8 mouse cellular contexts compared by ENCODE assay signal in the genomic region with DNA sequence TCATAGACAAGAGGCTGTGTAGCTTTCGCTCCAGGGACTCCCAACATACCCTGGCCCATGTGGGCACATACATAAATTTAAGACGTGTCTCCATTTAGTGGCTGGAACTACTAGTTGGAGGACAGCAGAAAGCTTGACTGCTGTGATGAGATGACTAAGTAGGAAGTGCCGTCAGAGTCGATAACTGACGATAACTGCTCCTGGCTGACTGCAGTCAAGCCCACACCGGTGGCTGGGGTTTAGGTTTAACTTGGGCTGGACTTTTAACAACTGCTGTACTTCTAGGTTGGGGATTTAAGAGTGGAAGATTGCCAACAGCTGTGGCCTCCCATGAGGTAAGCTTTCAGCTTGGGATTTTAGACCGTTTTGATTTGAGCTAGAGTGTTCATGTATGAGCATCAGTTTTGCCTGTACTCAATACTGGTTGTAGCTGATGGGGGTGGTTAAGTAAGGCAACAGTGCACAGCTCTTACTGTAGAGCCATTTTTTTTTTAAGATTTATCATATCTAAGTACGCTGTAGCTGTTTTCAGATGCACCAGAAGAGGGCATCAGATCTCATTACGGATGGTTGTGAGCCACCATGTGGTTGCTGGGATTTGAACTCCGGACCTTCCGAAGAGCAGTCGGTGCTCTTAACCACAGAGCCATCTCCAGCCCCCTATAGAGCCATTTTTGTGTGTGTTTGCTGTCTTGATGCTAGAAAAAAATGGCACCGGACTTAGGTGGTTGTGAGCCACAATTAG. TPM values are rescaled to one million over a fixed set of nuclear protein-coding genes. Genes with fewer than 3 reads are reported as not detected.
DNase-seq lines count a peak whose midpoint lies in the region; ATAC-seq and TF ChIP-seq lines count a peak whose summit lies in the region.

No protein-coding gene starts in this region.

- TF ChIP-seq EP300 in liver, postnatal 0 days (IDR thresholded peaks at IDR 0.05; ENCODE audit: low read depth) = no peak

- peak overlapping the region; percentile 99 for H3K27ac ChIP-seq in layer of hippocampus, adult 2 months
- peak overlapping the region; percentile 99 for H3K27ac ChIP-seq in forebrain, embryonic 10.5 days
- peak overlapping the region; percentile 92 for H3K27ac ChIP-seq in intestine, embryonic 15.5 days
- H3K27ac ChIP-seq in liver, postnatal 0 days (ENCODE audit: low read depth) = peak overlapping the region; percentile 96
- H3K27ac ChIP-seq in stomach, embryonic 14.5 days (ENCODE audit: low read length) = peak overlapping the region; percentile 92

- H3K4me3 ChIP-seq in layer of hippocampus, adult 2 months = peak overlapping the region; percentile 82
- peak overlapping the region; percentile 91 for H3K4me3 ChIP-seq in forebrain, embryonic 10.5 days
- H3K4me3 ChIP-seq in intestine, embryonic 15.5 days (replicated peaks) = peak overlapping the region; percentile 68
- H3K4me3 ChIP-seq in liver, postnatal 0 days (ENCODE audit: low read depth, low read length) = peak overlapping the region; percentile 83
- peak overlapping the region; percentile 84 for H3K4me3 ChIP-seq in stomach, embryonic 14.5 days (ENCODE audit: low read depth, low read length)

- WGBS in forebrain, embryonic 10.5 days = under 1% methylated on average over 13 of the region's 13 CpGs
- under 1% methylated on average over 13 of the region's 13 CpGs for WGBS in intestine, embryonic 15.5 days
- WGBS in liver, postnatal 0 days (ENCODE audit: insufficient replicate concordance) = under 1% methylated on average over 13 of the region's 13 CpGs
- WGBS in stomach, embryonic 14.5 days = 2% methylated on average over 13 of the region's 13 CpGs

- ATAC-seq in intestine, embryonic 15.5 days = peak; percentile 1; the same call in 1 of the 2 replicates
- ATAC-seq in liver, postnatal 0 days = peak; percentile 18
- 0 out of 2 replicates have a peak, but pooled peaks have one; percentile 3 for ATAC-seq in stomach, embryonic 14.5 days (ENCODE audit: insufficient number of reproducible peaks, insufficient read depth, low FRiP score, low read depth)

- H3K4me1 ChIP-seq in forebrain, embryonic 10.5 days = peaks cover 32% of the 10 kb centered on the region
- peaks cover 18% of the 10 kb centered on the region for H3K4me1 ChIP-seq in intestine, embryonic 15.5 days (replicated peaks)
- H3K4me1 ChIP-seq in liver, postnatal 0 days (ENCODE audit: insufficient read depth) = peaks cover 22% of the 10 kb centered on the region
- peaks cover 17% of the 10 kb centered on the region for H3K4me1 ChIP-seq in stomach, embryonic 14.5 days (ENCODE audit: control insufficient read depth, insufficient read depth, low read length)

- H3K9ac ChIP-seq in intestine, embryonic 15.5 days = peak overlapping the region; percentile 96
- H3K9ac ChIP-seq in liver, postnatal 0 days (replicated peaks) = peak overlapping the region; percentile 85
- H3K9ac ChIP-seq in stomach, embryonic 14.5 days (replicated peaks; ENCODE audit: low read depth, low read length) = peak overlapping the region; percentile 93

- no peaks in the 10 kb centered on the region for H3K27me3 ChIP-seq in forebrain, embryonic 10.5 days (ENCODE audit: poor library complexity, severe bottlenecking)
- no peaks in the 10 kb centered on the region for H3K27me3 ChIP-seq in intestine, embryonic 15.5 days (replicated peaks)
- no peaks in the 10 kb centered on the region for H3K27me3 ChIP-seq in liver, postnatal 0 days (ENCODE audit: insufficient read depth, low read length)
- H3K27me3 ChIP-seq in stomach, embryonic 14.5 days (ENCODE audit: control insufficient read depth, insufficient read depth, low read length) = no peaks in the 10 kb centered on the region

- peaks cover 56% of the 10 kb centered on the region for H3K36me3 ChIP-seq in forebrain, embryonic 10.5 days (replicated peaks)
- H3K36me3 ChIP-seq in intestine, embryonic 15.5 days = peaks cover 23% of the 10 kb centered on the region
- H3K36me3 ChIP-seq in liver, postnatal 0 days (replicated peaks; ENCODE audit: insufficient read depth, low read length) = peaks cover 39% of the 10 kb centered on the region
- H3K36me3 ChIP-seq in stomach, embryonic 14.5 days (ENCODE audit: control insufficient read depth, insufficient read depth, low read length) = peaks cover 37% of the 10 kb centered on the region

- H3K9me3 ChIP-seq in forebrain, embryonic 10.5 days = no peaks in the 10 kb centered on the region
- H3K9me3 ChIP-seq in intestine, embryonic 15.5 days = no peaks in the 10 kb centered on the region
- H3K9me3 ChIP-seq in liver, postnatal 0 days (ENCODE audit: low read length) = no peaks in the 10 kb centered on the region
- no peaks in the 10 kb centered on the region for H3K9me3 ChIP-seq in stomach, embryonic 14.5 days (ENCODE audit: control insufficient read depth, low read depth, low read length)

- intact Hi-C loops in gastrocnemius, postnatal 36 days (cut with DNase I) = no loop called here

- DNase-seq in layer of hippocampus, adult 2 months (ENCODE audit: low spot score in 2 of 2) = no peak
- DNase-seq in layer of hippocampus, adult 9-10 months (ENCODE audit: low spot score) = no peak
- peak; percentile 52 for DNase-seq in ZHBTc4 (ENCODE audit: low read depth, low spot score)
- DNase-seq in forebrain, embryonic 10.5 days (ENCODE audit: extremely low spot score, low spot score) = no peak
- peak; percentile 50 for DNase-seq in liver, postnatal 0 days
- DNase-seq in gastrocnemius, postnatal 36 days = no peak

- peak overlapping the region; percentile 68 for H3K4me2 ChIP-seq in intestine, embryonic 15.5 days (replicated peaks)
- H3K4me2 ChIP-seq in liver, postnatal 0 days (ENCODE audit: low read depth, low read length) = peak overlapping the region; percentile 79
- H3K4me2 ChIP-seq in stomach, embryonic 14.5 days (replicated peaks; ENCODE audit: low read depth, low read length) = peak overlapping the region; percentile 74

- TF ChIP-seq CTCF in layer of hippocampus, adult 2 months (conservative IDR thresholded peaks at IDR 0.05) = peak; percentile 73
- TF ChIP-seq CTCF in liver, postnatal 0 days (IDR thresholded peaks at IDR 0.05; ENCODE audit: low read depth) = peak; percentile 52

RNA-seq across cellular contexts. Expression of gene Trpv2, which starts 29.2 kb away (rescaled TPM):
- total RNA-seq in layer of hippocampus, adult 2 months (2021) = 10 to 100 TPM; 12.8 to 14.0 TPM
- 2.1 and 2.5 TPM in 2 replicates for polyA plus RNA-seq in forebrain, embryonic 10.5 days (2016; fragmentation: Nextera tagmentation; extraction: Ambion mirVana)
- 10.0 and 10.7 TPM in 2 replicates for polyA plus RNA-seq in intestine, embryonic 15.5 days (2015; fragmentation: Nextera tagmentation; extraction: Ambion mirVana)
- polyA plus RNA-seq in liver, postnatal 0 days (2015; fragmentation: Nextera tagmentation; extraction: Ambion mirVana) = 4.7 and 5.4 TPM in 2 replicates
- polyA plus RNA-seq in stomach, embryonic 14.5 days (2014; fragmentation: Nextera tagmentation; extraction: Ambion mirVana) = 12.0 and 12.8 TPM in 2 replicates
- 1 to 10 TPM in 1 of 2 experiments, under 1 TPM in 1; 0.87 to 1.1 TPM for total RNA-seq in gastrocnemius, postnatal 36 days (2021)

RNA-seq across cellular contexts. Expression of gene Lrrc75a, which starts 44.8 kb away (rescaled TPM):
- 1 to 10 TPM; 7.3 to 7.6 TPM for total RNA-seq in layer of hippocampus, adult 2 months (2021)
- polyA plus RNA-seq in forebrain, embryonic 10.5 days (2016; fragmentation: Nextera tagmentation; extraction: Ambion mirVana) = 9.1 and 10.0 TPM in 2 replicates
- polyA plus RNA-seq in intestine, embryonic 15.5 days (2015; fragmentation: Nextera tagmentation; extraction: Ambion mirVana) = 17.3 and 20.9 TPM in 2 replicates
- polyA plus RNA-seq in liver, postnatal 0 days (2015; fragmentation: Nextera tagmentation; extraction: Ambion mirVana) = 1.1 and 1.3 TPM in 2 replicates
- polyA plus RNA-seq in stomach, embryonic 14.5 days (2014; fragmentation: Nextera tagmentation; extraction: Ambion mirVana) = 9.0 and 10.1 TPM in 2 replicates
- 1 to 10 TPM; 3.5 to 4.3 TPM for total RNA-seq in gastrocnemius, postnatal 36 days (2021)

RNA-seq across cellular contexts. Expression of gene Mmgt2, which starts 45.0 kb away (rescaled TPM):
- 10 to 100 TPM; 15.8 to 16.5 TPM for total RNA-seq in layer of hippocampus, adult 2 months (2021)
- polyA plus RNA-seq in forebrain, embryonic 10.5 days (2016; fragmentation: Nextera tagmentation; extraction: Ambion mirVana) = 38.6 and 39.0 TPM in 2 replicates
- 71.8 and 72.4 TPM in 2 replicates for polyA plus RNA-seq in intestine, embryonic 15.5 days (2015; fragmentation: Nextera tagmentation; extraction: Ambion mirVana)
- polyA plus RNA-seq in liver, postnatal 0 days (2015; fragmentation: Nextera tagmentation; extraction: Ambion mirVana) = 7.8 and 9.6 TPM in 2 replicates
- 49.6 and 50.5 TPM in 2 replicates for polyA plus RNA-seq in stomach, embryonic 14.5 days (2014; fragmentation: Nextera tagmentation; extraction: Ambion mirVana)
- total RNA-seq in gastrocnemius, postnatal 36 days (2021) = 1 to 10 TPM; 3.9 to 4.0 TPM

RNA-seq across cellular contexts. Expression of gene Ubb, which starts 52.5 kb away (rescaled TPM):
- 1,000 to 10,000 TPM; 1,708 to 1,866 TPM for total RNA-seq in layer of hippocampus, adult 2 months (2021)
- polyA plus RNA-seq in forebrain, embryonic 10.5 days (2016; fragmentation: Nextera tagmentation; extraction: Ambion mirVana) = 3,270 and 3,283 TPM in 2 replicates
- 2,561 and 2,687 TPM in 2 replicates for polyA plus RNA-seq in intestine, embryonic 15.5 days (2015; fragmentation: Nextera tagmentation; extraction: Ambion mirVana)
- 1,161 and 1,214 TPM in 2 replicates for polyA plus RNA-seq in liver, postnatal 0 days (2015; fragmentation: Nextera tagmentation; extraction: Ambion mirVana)
- 3,062 and 3,133 TPM in 2 replicates for polyA plus RNA-seq in stomach, embryonic 14.5 days (2014; fragmentation: Nextera tagmentation; extraction: Ambion mirVana)
- total RNA-seq in gastrocnemius, postnatal 36 days (2021) = 100 to 1,000 TPM; 783 to 809 TPM

Comparison
In these comparisons a context has a peak if more than half of its experiments do, and no peak if none do; other contexts are left out.
1. DNase-seq: peak in ZHBTc4 (single experiment) and liver, postnatal 0 days (single experiment); none in layer of hippocampus, adult 2 months (0 of 2), layer of hippocampus, adult 9-10 months (single experiment), forebrain, embryonic 10.5 days (single experiment) and gastrocnemius, postnatal 36 days (0 of 2).
2. Peak in every context shown above with its lines, with median percentiles within 50 percentile points of each other: H3K27ac ChIP-seq, H3K4me3 ChIP-seq, ATAC-seq, H3K4me2 ChIP-seq and H3K9ac ChIP-seq.